Mouse (Mus musculus): Measurements from ENCODE around the gene Prkcz. TPM values are rescaled to one million over a fixed set of nuclear protein-coding genes. Genes with fewer than 3 reads are reported as not detected.
A peak's percentile ranks its signal among the peaks of the same experiment; 100 is the strongest.

Gene Prkcz
- polyA plus RNA-seq, 1 experiment from 2014 or later: 17.6 TPM

DNA sequence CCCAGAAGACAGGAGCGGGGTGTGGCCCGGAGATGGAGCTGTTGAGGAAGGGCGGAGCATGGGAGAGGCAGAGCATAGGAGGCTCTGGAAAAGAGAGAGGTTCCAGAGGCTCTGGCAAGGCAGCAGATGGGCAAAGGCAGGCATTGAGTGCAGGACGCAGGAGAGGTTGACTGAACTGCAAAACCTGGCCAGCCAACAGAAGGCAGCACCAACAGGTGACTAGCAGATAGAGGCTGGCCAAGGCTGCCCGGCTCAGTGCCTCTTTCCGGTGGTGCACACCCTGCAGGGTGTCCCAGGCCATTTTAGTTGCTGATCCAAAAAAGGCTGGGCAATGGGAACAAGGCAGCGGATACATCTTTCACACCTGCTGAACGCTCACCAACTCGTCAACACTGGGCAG lies 119.4 kb downstream of the Prkcz start:
- Histone ChIP-seq H3K4me3 (ENCODE audit: low read depth, low read length) (no peak overlapping the region), H3K4me2 (no peak overlapping the region), H3K27me3 (ENCODE audit: control insufficient read depth, insufficient read depth, low read length) (no peaks in the 10 kb centered on the region), H3K36me3 (ENCODE audit: control insufficient read depth, insufficient read depth, low read length) (no peaks in the 10 kb centered on the region), H3K4me1 (ENCODE audit: control insufficient read depth, insufficient read depth, low read length) (no peaks in the 10 kb centered on the region), H3K9me3 (ENCODE audit: control insufficient read depth, low read length) (no peaks in the 10 kb centered on the region), H3K9ac (ENCODE audit: low read length) (no peak overlapping the region), H3K27ac (ENCODE audit: low read depth, low read length) (no peak overlapping the region)
- whole genome bisulfite sequencing: 76% methylated on average over 9 of the region's 9 CpGs
- no peak for DNase-seq (ENCODE audit: low spot score, missing footprints)
- ATAC-seq (ENCODE audit: low FRiP score): no peak

DNA sequence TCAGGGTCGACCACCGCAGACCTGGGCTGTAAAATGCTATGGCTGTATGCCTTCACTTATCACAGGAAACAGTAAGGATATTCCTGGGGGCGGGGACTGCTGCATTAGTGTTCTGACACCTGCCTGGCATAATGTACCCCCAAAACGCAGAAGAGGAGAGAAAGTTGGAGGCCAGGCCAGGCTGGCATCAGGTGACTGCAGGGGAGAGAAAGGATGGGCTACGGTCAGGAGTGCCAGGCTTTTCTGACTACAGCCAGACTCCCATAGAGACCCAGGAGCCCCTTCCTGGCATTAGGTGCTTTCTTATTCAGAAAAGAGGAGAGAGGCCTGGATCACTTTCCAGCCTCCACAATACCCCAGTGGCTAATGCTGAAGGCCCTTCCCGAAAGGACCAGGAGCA lies 121.7 kb downstream of the Prkcz start:
- no peak overlapping the region for H3K4me2 ChIP-seq
- no peak overlapping the region for H3K9ac ChIP-seq (ENCODE audit: low read length)
- no peaks in the 10 kb centered on the region for H3K9me3 ChIP-seq (ENCODE audit: control insufficient read depth, low read length)
- no peak overlapping the region for H3K4me3 ChIP-seq (ENCODE audit: low read depth, low read length)
- 65% methylated on average over 6 of the region's 6 CpGs for WGBS
- no peak overlapping the region for H3K27ac ChIP-seq (ENCODE audit: low read depth, low read length)
- H3K36me3 ChIP-seq (ENCODE audit: control insufficient read depth, insufficient read depth, low read length): no peaks in the 10 kb centered on the region
- DNase-seq (ENCODE audit: low spot score, missing footprints): no peak
- peaks cover 13% of the 10 kb centered on the region for H3K4me1 ChIP-seq (ENCODE audit: control insufficient read depth, insufficient read depth, low read length)
- ATAC-seq (ENCODE audit: low FRiP score): no peak
- H3K27me3 ChIP-seq (ENCODE audit: control insufficient read depth, insufficient read depth, low read length): no peaks in the 10 kb centered on the region

DNA sequence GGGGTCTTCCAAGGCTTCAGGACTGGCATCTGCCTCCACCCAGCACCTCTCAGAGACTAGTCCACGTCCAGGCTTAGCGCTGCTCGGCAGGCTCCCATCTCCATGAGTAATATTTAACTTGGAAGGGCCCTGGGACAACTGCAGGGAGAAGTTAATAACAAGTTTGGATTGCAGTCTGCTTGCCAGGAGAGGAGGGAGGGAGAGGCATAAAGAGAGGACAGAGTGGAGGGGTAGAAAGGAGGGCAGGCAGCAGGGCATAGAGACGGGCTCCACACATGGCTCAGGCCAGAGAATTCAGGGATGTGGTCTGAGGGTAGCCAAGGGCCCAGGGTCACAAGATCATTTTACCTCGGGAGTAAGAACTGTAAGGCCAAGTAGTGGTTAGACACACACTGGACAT lies 122.9 kb downstream of the Prkcz start:
- no peaks in the 10 kb centered on the region for H3K27me3 ChIP-seq (ENCODE audit: control insufficient read depth, insufficient read depth, low read length)

DNA sequence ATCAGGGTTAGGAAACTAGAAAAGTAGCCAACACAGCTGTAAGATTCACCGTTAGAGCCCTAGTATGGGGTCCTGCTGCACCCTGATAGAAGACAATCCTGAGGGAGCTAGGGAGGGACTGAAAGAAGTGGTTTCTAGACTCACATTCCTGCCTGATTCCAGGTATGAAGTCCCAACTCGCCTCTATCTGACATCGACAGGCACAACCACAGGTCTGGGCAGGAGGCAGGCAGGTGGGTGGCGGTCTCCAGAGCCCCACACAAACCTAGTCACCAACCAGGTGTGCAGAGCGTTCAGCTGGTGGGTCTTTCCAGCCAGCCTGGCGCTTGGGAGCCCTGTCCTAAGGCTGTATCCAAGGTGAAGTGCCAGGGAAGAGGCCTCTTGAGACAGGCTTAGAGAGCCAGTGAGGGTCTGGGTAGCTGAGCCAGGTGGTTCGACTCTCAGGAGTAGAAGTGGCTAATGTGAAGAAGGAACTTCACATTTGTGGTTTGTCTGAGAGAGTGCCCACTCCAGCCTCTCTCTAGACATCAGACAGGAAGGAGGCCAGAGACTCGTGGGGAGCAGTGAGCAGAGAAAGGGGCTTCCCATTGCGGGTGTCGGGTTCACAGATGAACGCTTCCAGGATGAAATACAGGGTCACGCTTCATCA lies 124.3 kb downstream of the Prkcz start:
- 73% methylated on average over 12 of the region's 12 CpGs for WGBS

More for the DNA sequence above, 122.9 kb downstream of the Prkcz start:
- H3K9me3 ChIP-seq (ENCODE audit: control insufficient read depth, low read length): no peaks in the 10 kb centered on the region
- H3K9ac ChIP-seq (ENCODE audit: low read length): no peak overlapping the region
- peaks cover 18% of the 10 kb centered on the region for H3K4me1 ChIP-seq (ENCODE audit: control insufficient read depth, insufficient read depth, low read length)
- WGBS: 86% methylated on average over 5 of the region's 5 CpGs
- no peak overlapping the region for H3K4me2 ChIP-seq
- H3K4me3 ChIP-seq (ENCODE audit: low read depth, low read length): no peak overlapping the region
- DNase-seq (ENCODE audit: low spot score, missing footprints): no peak
- ATAC-seq (ENCODE audit: low FRiP score): no peak
- no peaks in the 10 kb centered on the region for H3K36me3 ChIP-seq (ENCODE audit: control insufficient read depth, insufficient read depth, low read length)
- H3K27ac ChIP-seq (ENCODE audit: low read depth, low read length): no peak overlapping the region

DNA sequence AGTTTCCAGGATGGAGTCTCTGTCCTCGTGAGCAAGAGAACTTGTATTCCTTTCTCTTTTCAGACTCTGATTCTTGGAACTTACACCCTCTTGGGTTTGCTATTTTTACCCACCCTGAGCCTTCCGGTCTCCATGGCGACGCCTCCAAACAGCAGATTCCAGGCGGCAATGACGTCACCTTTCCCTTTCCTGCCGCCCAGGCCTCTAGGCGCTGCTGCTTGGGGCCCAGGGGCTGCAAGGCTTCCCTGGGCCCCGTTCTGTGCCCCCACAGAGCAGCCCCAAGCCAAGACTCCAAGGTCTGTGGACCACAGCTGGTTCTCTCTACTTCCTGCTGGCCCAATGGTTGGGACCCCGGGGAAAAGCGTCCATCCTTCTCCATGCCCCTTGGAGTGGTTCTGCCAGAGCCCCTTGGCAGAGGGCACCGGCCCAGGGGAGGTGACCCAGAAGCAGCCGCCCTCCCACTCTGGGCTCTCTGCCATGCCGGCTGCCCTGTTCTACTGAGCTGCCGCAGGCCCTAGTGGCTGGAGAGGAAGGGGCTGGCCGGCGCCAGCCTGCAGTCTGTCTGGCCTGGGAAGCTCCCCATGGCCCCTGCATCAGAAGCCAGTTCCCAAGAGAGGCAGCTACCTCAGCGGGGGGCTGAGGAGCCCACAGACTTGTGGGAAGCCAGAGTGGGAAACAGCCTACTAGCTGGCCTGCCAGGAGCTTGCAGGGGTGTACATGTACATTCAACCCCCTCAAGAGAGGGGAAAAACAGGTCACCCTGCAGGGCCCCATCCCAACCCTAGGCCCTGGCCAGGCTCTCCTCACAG lies 125.6 kb downstream of the Prkcz start:
- Histone ChIP-seq H3K36me3 (ENCODE audit: control insufficient read depth, insufficient read depth, low read length) (no peaks in the 10 kb centered on the region), H3K4me3 (ENCODE audit: low read depth, low read length) (no peak overlapping the region), H3K27ac (ENCODE audit: low read depth, low read length) (peak overlapping the region; percentile 70), H3K4me1 (ENCODE audit: control insufficient read depth, insufficient read depth, low read length) (peaks cover 18% of the 10 kb centered on the region), H3K9me3 (ENCODE audit: control insufficient read depth, low read length) (no peaks in the 10 kb centered on the region), H3K9ac (ENCODE audit: low read length) (peak overlapping the region; percentile 66), H3K27me3 (ENCODE audit: control insufficient read depth, insufficient read depth, low read length) (no peaks in the 10 kb centered on the region), H3K4me2 (peak overlapping the region; percentile 33)
- peak; percentile 95 for DNase-seq (ENCODE audit: low spot score, missing footprints)
- peak; percentile 85 for ATAC-seq (ENCODE audit: low FRiP score)
- WGBS: 21% methylated on average over 18 of the region's 18 CpGs

More for the DNA sequence above, 124.3 kb downstream of the Prkcz start:
- H3K9me3 ChIP-seq (ENCODE audit: control insufficient read depth, low read length): no peaks in the 10 kb centered on the region
- no peak overlapping the region for H3K27ac ChIP-seq (ENCODE audit: low read depth, low read length)
- ATAC-seq (ENCODE audit: low FRiP score): no peak
- no peak for DNase-seq (ENCODE audit: low spot score, missing footprints)
- H3K4me2 ChIP-seq: no peak overlapping the region
- H3K27me3 ChIP-seq (ENCODE audit: control insufficient read depth, insufficient read depth, low read length): no peaks in the 10 kb centered on the region
- H3K9ac ChIP-seq (ENCODE audit: low read length): no peak overlapping the region
- peaks cover 18% of the 10 kb centered on the region for H3K4me1 ChIP-seq (ENCODE audit: control insufficient read depth, insufficient read depth, low read length)
- no peaks in the 10 kb centered on the region for H3K36me3 ChIP-seq (ENCODE audit: control insufficient read depth, insufficient read depth, low read length)
- H3K4me3 ChIP-seq (ENCODE audit: low read depth, low read length): no peak overlapping the region

DNA sequence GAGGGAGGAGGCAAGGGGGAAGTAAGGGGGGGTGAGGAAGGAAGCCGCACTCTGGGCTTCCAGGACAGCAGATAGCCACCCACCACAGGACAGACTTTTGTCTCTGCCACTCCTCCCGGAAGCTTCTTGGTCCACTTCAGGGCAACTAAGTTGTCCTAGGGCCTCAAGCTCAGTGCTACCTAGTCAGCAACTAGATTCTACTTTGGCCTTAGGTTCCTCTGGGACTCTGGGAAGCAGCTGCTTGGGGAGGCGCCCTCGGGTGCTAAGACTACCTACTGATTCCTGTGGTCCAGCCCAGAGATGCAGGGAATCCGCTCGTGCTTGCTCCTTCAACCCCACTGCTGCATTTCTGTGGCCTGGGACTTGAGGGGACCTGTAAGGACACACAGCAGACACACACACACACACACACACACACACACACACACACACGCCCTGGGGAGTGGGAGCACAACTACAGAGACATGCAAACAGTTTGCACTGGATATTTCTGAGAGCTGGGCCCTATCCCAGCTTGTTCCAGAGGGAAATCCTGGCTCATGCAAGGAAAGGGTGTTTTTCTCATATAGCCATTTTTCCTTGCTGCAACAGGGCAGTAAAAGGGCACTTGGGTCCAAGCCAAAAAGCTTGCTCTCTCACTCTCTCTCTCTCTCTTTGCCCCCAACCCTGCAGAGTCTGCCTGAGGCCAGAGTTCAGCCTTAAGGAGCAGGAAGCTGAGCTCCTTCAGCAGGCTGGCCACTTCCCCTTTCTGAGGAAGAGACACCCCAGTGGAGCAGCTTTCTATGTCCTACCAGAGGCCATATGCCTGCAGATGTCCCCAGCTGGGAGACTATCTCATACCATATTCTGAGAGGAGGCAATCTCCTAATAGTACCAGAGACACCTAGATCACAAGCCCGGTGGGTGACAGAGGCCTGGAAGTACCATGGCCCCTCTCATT lies 126.5 kb downstream of the Prkcz start:
- Histone ChIP-seq H3K27me3 (ENCODE audit: control insufficient read depth, insufficient read depth, low read length) (no peaks in the 10 kb centered on the region), H3K9ac (ENCODE audit: low read length) (peak overlapping the region; percentile 66; the same call in 1 of the 2 replicates), H3K4me2 (peak overlapping the region; percentile 33; the same call in 1 of the 2 replicates), H3K4me1 (ENCODE audit: control insufficient read depth, insufficient read depth, low read length) (peaks cover 18% of the 10 kb centered on the region), H3K9me3 (ENCODE audit: control insufficient read depth, low read length) (no peaks in the 10 kb centered on the region), H3K27ac (ENCODE audit: low read depth, low read length) (peak overlapping the region; percentile 70), H3K36me3 (ENCODE audit: control insufficient read depth, insufficient read depth, low read length) (no peaks in the 10 kb centered on the region), H3K4me3 (ENCODE audit: low read depth, low read length) (no peak overlapping the region)
- WGBS: 76% methylated on average over 8 of the region's 8 CpGs
- ATAC-seq (ENCODE audit: low FRiP score) (peak; percentile 41), DNase-seq (ENCODE audit: low spot score, missing footprints) (peak; percentile 91)

DNA sequence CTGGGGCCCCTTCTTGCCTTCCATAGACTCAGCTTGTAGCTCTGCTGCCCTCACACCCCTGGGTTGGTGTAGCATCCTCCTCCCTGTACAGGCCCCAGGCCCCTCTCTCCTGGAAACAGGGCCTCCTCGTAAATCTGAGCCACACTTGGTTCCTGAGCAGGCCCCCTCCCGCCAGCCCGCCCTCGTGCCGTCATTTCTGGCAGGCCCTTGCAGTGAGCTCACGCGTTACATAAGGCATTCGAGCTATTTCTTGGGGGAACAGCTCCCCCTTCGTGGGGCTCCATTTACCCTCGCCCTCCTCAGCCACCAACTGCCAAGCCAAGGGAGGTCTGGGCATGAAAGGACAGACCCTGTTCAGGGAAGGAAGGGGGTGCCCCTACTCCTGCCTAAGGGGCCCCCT lies 127.3 kb downstream of the Prkcz start:
- Histone ChIP-seq H3K9me3 (ENCODE audit: control insufficient read depth, low read length) (no peaks in the 10 kb centered on the region), H3K27ac (ENCODE audit: low read depth, low read length) (0 out of 2 replicates have a peak overlapping the region, but pooled peaks have one; percentile 14), H3K4me2 (no peak overlapping the region), H3K9ac (ENCODE audit: low read length) (peak overlapping the region; percentile 27; the same call in 1 of the 2 replicates), H3K27me3 (ENCODE audit: control insufficient read depth, insufficient read depth, low read length) (no peaks in the 10 kb centered on the region), H3K4me3 (ENCODE audit: low read depth, low read length) (no peak overlapping the region), H3K4me1 (ENCODE audit: control insufficient read depth, insufficient read depth, low read length) (peaks cover 18% of the 10 kb centered on the region), H3K36me3 (ENCODE audit: control insufficient read depth, insufficient read depth, low read length) (no peaks in the 10 kb centered on the region)
- no peak for DNase-seq (ENCODE audit: low spot score, missing footprints)
- no peak for ATAC-seq (ENCODE audit: low FRiP score)
- WGBS: 51% methylated on average over 10 of the region's 10 CpGs

DNA sequence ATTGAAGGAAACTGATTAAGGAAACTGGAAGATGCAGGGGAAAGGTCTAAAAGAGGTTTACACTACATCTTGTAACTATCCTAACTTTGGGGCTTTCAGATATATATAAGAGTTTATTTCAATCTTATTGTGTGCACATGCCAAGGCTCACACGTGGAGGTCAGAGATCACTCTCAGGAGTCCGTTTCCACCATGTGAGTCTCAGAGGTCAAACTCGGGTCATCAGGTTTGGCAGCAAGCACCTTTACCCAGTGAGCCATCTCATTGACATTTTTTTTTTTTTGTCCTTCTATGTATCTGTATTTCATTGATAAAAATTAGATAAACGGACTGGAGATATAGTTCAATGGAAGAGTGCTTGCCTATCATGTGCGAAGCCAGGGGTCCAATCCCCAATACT lies 132.7 kb downstream of the Prkcz start:
- DNase-seq (ENCODE audit: low spot score, missing footprints) (no peak), ATAC-seq (ENCODE audit: low FRiP score) (no peak)
- Histone ChIP-seq H3K27ac (ENCODE audit: low read depth, low read length) (no peak overlapping the region), H3K9ac (ENCODE audit: low read length) (no peak overlapping the region), H3K4me3 (ENCODE audit: low read depth, low read length) (no peak overlapping the region), H3K36me3 (ENCODE audit: control insufficient read depth, insufficient read depth, low read length) (no peaks in the 10 kb centered on the region), H3K4me2 (no peak overlapping the region), H3K9me3 (ENCODE audit: control insufficient read depth, low read length) (no peaks in the 10 kb centered on the region), H3K4me1 (ENCODE audit: control insufficient read depth, insufficient read depth, low read length) (peaks cover 6% of the 10 kb centered on the region; the same call in 1 of the 2 replicates), H3K27me3 (ENCODE audit: control insufficient read depth, insufficient read depth, low read length) (no peaks in the 10 kb centered on the region)
- WGBS: 86% methylated on average over 5 of the region's 5 CpGs
